Mouse (Mus musculus): Measurements from ENCODE around the gene Atp7b. TPM values are rescaled to one million over a fixed set of nuclear protein-coding genes. Genes with fewer than 3 reads are reported as not detected.

The Atp7b gene
- total and polyA plus RNA-seq, 2 experiments from 2014 or later: 0.12 to 0.50 TPM

DNA sequence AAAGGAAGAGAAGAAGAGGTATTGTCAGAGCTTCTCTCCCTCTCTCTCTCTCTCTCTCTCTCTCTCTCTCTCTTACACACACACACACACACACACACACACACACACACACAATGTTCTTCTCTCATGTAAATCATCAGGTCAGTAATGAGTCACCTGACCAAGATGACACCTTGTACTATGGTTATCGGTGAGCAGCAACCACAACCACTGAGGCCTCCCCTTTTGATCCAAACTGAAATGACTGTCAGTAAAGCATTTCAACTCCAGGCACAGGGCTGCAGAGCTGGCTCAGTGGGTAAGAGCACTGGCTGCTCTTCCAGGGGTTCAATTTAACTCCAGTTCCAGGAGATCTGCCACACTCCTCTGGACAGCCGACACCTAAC, 4.6 kb downstream of the Atp7b start:
- H3K4me3 ChIP-seq (ENCODE audit: low read depth, low read length): no peak overlapping the region
- H3K36me3 ChIP-seq (replicated peaks; ENCODE audit: control insufficient read depth, insufficient read depth, low read length): no peaks in the 10 kb centered on the region
- H3K27ac ChIP-seq (ENCODE audit: low read depth): no peak overlapping the region
- ATAC-seq (ENCODE audit: insufficient read depth, low read depth) (no peak), DNase-seq (ENCODE audit: low spot score) (no peak)
- 86% methylated on average over 2 of the region's 2 CpGs for whole genome bisulfite sequencing
- no peaks in the 10 kb centered on the region for H3K9me3 ChIP-seq (replicated peaks; ENCODE audit: control insufficient read depth, low read length)
- peaks cover 24% of the 10 kb centered on the region; the same call in 1 of the 2 replicates for H3K27me3 ChIP-seq (ENCODE audit: control insufficient read depth, insufficient read depth, low read length)
- H3K4me2 ChIP-seq (ENCODE audit: low read depth, low read length): no peak overlapping the region
- TF ChIP-seq CTCF (IDR thresholded peaks at IDR 0.05; ENCODE audit: low read depth): no peak
- no peak overlapping the region for H3K9ac ChIP-seq (replicated peaks; ENCODE audit: low read depth, low read length)
- no peaks in the 10 kb centered on the region for H3K4me1 ChIP-seq (ENCODE audit: control insufficient read depth, insufficient read depth)

DNA sequence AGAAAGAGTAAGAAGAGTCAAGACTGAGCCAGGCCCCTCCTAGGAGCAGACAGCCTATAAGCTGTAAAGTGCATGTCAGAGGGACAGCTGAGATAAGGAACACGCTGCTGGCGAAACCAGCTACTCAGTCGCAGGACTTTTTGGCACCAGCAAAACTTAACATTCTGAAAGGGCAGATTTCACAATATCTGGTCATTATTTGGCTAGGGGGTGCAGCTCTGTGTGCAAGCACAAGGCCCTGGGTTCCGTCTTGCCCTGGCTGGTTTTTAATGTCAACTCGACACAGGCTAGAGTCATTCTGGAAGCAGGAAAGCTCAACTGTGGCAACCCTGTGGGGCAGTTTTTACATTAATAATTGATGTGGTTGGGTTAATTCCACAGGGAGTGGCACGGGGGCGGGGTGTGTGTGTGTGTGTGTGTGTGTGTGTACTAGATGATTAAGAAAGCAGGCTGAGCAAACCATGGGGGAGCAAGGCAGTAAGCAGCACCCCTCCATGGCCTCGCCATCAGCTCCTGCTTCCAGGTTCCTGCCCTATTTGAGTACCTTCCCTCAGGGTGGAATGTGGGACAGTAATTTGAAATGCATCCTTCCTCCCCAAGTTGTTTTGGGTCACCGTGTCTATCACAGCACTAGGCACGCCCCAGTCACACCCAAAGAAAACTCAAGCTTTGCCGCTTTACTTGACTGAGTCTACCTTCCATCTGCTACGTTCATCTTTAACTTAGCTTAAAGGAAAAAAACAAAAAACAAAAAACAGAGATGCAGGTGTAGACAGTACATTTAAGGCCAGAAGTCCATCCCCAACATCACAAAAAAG, 5.2 kb downstream of the Atp7b start:
- Histone ChIP-seq H3K4me2 (ENCODE audit: low read depth, low read length) (no peak overlapping the region), H3K27ac (ENCODE audit: low read depth) (no peak overlapping the region), H3K9me3 (replicated peaks; ENCODE audit: control insufficient read depth, low read length) (no peaks in the 10 kb centered on the region), H3K4me1 (ENCODE audit: control insufficient read depth, insufficient read depth) (no peaks in the 10 kb centered on the region), H3K4me3 (ENCODE audit: low read depth, low read length) (no peak overlapping the region), H3K27me3 (ENCODE audit: control insufficient read depth, insufficient read depth, low read length) (peaks cover 21% of the 10 kb centered on the region; the same call in 1 of the 2 replicates), H3K9ac (replicated peaks; ENCODE audit: low read depth, low read length) (no peak overlapping the region), H3K36me3 (replicated peaks; ENCODE audit: control insufficient read depth, insufficient read depth, low read length) (no peaks in the 10 kb centered on the region)
- WGBS: 65% methylated on average over 12 of the region's 12 CpGs
- DNase-seq (ENCODE audit: low spot score) (no peak), ATAC-seq (ENCODE audit: insufficient read depth, low read depth) (no peak)
- TF ChIP-seq EP300 (IDR thresholded peaks at IDR 0.05; ENCODE audit: low read depth) (no peak), CTCF (IDR thresholded peaks at IDR 0.05; ENCODE audit: low read depth) (no peak)

DNA sequence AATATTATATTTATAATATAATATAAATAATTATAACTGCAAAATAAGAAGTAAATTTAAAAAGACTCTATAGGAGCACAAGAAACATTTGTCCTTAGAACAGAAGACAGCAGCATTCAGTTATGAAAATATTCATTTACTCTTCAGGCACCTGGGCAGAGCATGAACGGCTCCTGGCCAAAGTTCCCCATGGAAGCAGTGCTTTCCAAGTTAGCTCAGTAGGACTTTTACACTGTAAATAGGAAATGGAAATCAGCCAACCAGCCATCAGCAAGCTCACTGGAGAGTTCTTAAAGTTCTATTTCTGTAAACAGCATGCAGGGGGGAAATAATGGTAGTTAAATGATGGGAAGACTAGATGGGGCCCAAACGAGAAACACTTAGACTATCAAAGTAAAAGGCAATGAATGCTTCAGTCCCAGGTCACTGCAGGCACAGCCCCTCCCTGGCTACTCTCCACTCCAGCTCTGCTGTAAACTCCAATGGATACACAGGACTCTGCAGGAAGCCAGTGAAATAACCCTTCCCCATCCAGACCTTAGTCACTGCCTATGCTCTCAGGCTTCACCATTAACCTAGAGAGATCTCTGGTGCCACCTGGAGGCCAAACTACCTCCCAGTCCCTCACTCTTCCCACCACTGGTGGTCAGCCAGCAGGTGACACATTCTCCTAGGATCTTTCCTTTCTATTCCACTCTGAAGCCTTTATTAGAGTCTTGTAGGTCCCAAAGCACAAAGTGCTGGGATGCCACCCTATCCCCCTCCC, 12.2 kb downstream of the Atp7b start:
- no peaks in the 10 kb centered on the region for H3K36me3 ChIP-seq (replicated peaks; ENCODE audit: control insufficient read depth, insufficient read depth, low read length)
- H3K4me3 ChIP-seq (ENCODE audit: low read depth, low read length): no peak overlapping the region
- H3K4me2 ChIP-seq (ENCODE audit: low read depth, low read length): no peak overlapping the region
- peak; percentile 63 for DNase-seq (ENCODE audit: low spot score)
- ATAC-seq (ENCODE audit: insufficient read depth, low read depth): peak; percentile 81
- no peaks in the 10 kb centered on the region for H3K9me3 ChIP-seq (replicated peaks; ENCODE audit: control insufficient read depth, low read length)
- H3K27me3 ChIP-seq (ENCODE audit: control insufficient read depth, insufficient read depth, low read length): no peaks in the 10 kb centered on the region
- TF ChIP-seq EP300 (IDR thresholded peaks at IDR 0.05; ENCODE audit: low read depth) (no peak), CTCF (IDR thresholded peaks at IDR 0.05; ENCODE audit: low read depth) (peak; percentile 76)
- WGBS: 49% methylated on average over 2 of the region's 2 CpGs
- no peak overlapping the region for H3K27ac ChIP-seq (ENCODE audit: low read depth)
- no peak overlapping the region for H3K9ac ChIP-seq (replicated peaks; ENCODE audit: low read depth, low read length)
- no peaks in the 10 kb centered on the region for H3K4me1 ChIP-seq (ENCODE audit: control insufficient read depth, insufficient read depth)

DNA sequence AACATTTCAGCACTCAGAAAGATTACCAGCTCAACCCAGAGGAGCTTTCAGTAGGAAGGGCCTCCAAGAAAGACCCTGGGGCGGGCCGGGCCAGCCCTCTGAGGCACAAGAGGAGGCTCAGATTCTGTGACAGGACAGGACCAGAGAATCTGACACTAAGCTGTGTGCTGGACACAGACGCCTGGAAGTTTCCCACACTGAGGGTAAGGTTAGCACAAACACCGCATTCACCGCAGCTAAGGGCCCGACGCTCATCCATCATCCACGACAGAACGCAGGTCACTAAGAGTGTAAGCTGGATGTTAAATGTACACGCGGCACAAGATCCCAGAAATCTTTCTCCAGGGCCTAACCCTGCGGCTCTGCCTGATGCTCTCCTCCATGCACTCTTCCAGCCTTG, 16.4 kb downstream of the Atp7b start:
- Histone ChIP-seq H3K4me1 (ENCODE audit: control insufficient read depth, insufficient read depth) (no peaks in the 10 kb centered on the region), H3K9ac (replicated peaks; ENCODE audit: low read depth, low read length) (no peak overlapping the region), H3K4me2 (ENCODE audit: low read depth, low read length) (no peak overlapping the region), H3K27me3 (ENCODE audit: control insufficient read depth, insufficient read depth, low read length) (no peaks in the 10 kb centered on the region), H3K9me3 (replicated peaks; ENCODE audit: control insufficient read depth, low read length) (no peaks in the 10 kb centered on the region), H3K27ac (ENCODE audit: low read depth) (no peak overlapping the region), H3K4me3 (ENCODE audit: low read depth, low read length) (no peak overlapping the region), H3K36me3 (replicated peaks; ENCODE audit: control insufficient read depth, insufficient read depth, low read length) (no peaks in the 10 kb centered on the region)
- TF ChIP-seq EP300 (IDR thresholded peaks at IDR 0.05; ENCODE audit: low read depth) (no peak), CTCF (IDR thresholded peaks at IDR 0.05; ENCODE audit: low read depth) (no peak)
- ATAC-seq (ENCODE audit: insufficient read depth, low read depth): no peak
- no peak for DNase-seq (ENCODE audit: low spot score)
- 70% methylated on average over 12 of the region's 12 CpGs for WGBS

DNA sequence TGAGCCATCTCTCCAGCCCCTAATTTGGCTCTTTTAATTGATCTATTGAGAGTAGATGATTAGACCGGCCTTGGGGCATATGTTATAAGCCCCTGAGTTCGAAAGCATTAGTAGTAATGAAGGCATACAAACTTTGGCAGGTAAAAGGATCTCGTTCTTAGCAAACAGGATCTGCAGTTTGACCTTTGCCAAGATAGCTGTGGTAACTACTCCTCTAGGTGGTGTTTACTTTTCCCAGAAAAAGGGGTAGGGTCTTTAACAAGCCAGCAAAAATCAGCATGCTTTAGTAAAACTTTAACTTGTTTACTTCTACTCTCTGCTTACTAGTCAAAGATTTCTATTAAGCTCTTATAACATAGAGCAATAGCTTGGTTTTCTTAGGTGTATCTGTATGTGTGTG, 17.6 kb downstream of the Atp7b start:
- H3K4me3 ChIP-seq (ENCODE audit: low read depth, low read length): no peak overlapping the region
- no peak overlapping the region for H3K4me2 ChIP-seq (ENCODE audit: low read depth, low read length)
- no peak for TF ChIP-seq EP300 (IDR thresholded peaks at IDR 0.05; ENCODE audit: low read depth)
- TF ChIP-seq CTCF (IDR thresholded peaks at IDR 0.05; ENCODE audit: low read depth): no peak
- DNase-seq (ENCODE audit: low spot score) (no peak), ATAC-seq (ENCODE audit: insufficient read depth, low read depth) (no peak)
- H3K27ac ChIP-seq (ENCODE audit: low read depth): no peak overlapping the region
- 81% methylated on average over 3 of the region's 3 CpGs for WGBS
- H3K4me1 ChIP-seq (ENCODE audit: control insufficient read depth, insufficient read depth): no peaks in the 10 kb centered on the region
- no peaks in the 10 kb centered on the region for H3K36me3 ChIP-seq (replicated peaks; ENCODE audit: control insufficient read depth, insufficient read depth, low read length)
- H3K9ac ChIP-seq (replicated peaks; ENCODE audit: low read depth, low read length): no peak overlapping the region
- no peaks in the 10 kb centered on the region for H3K27me3 ChIP-seq (ENCODE audit: control insufficient read depth, insufficient read depth, low read length)
- H3K9me3 ChIP-seq (replicated peaks; ENCODE audit: control insufficient read depth, low read length): no peaks in the 10 kb centered on the region
